Mouse (Mus musculus): Measurements from ENCODE around the gene Cyyr1.

The Cyyr1 gene

DNA sequence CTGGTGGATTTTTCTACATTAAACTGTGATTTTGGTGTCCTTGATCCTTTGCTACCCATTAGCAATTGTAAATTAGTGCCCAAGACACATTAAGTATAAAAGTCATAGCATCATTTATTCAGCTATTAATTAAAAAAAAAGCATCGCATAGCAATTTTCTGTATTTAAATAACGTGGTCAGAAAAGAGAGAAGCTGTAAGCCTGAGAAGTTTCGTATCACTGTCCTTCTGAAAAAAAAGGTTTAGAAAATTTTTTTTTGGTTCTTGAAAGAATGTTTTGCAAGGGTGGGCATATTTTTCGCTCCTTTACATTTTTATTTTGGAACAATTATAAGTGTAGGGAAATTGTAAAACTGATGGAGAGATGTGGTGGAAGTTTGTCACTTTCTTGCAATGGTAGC, 83.1 kb downstream of the Cyyr1 start:
- no peak for DNase-seq (ENCODE audit: low spot score in 2 of 2)

DNA sequence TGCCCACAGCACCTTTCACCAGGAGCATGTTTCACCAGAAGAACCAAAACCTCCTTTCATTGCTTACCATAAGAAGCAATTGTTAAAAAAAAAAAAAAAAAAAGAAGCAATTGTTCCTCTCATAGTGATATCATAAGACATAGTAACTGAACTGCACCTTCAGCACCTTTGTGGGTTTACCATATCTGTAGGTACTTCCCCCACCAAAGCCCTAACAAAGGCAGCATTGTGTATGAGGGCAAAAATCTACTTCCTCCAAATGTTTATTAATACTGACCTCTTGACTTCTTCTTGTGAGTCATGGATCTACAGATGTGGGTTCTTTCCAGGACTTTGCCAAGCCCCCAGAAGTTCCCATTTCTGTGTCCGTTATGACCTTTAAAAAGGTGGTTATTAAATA, 98.2 kb downstream of the Cyyr1 start:
- DNase-seq (ENCODE audit: low spot score in 2 of 2), result no peak

DNA sequence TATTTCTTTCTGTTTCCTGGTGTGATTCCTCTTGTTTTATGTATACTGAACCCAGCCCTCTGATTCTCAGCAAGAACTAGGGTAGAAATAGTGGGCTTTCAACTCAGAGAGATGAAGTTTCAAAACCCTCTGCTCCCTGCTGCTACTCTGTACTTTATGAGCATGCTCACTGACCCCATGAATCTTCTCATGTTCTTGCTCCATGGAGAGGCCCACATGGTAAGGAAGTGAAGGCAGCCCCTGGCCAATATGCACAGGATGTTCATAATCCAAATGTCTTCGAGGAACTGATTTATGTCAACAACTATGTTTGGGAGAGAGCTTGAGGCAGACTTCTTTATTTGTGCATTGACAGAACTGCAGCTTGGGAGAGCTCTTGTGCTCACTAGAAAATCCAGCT, 106.9 kb downstream of the Cyyr1 start:
- no peak for DNase-seq (ENCODE audit: low spot score in 2 of 2)

DNA sequence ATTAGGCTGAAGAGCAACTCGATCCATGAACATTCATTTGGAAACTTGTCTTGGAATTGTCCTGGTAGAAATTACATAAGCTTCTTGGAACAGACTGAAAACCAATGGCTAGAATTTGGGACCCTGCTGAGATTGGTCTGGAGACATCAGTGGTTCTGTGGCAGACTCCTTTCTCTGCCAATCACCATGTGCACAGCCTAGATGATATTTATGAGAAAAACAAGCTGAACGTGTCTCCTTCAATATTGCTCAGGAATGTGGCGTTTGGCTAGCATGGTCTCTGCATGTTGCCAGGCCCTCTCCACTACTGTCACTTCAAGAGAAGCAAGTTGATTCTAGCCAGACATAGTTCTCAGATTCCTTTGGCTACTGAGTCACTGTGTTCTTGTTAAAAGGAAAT, 107.4 kb downstream of the Cyyr1 start:
- DNase-seq (ENCODE audit: low spot score in 2 of 2), result no peak

DNA sequence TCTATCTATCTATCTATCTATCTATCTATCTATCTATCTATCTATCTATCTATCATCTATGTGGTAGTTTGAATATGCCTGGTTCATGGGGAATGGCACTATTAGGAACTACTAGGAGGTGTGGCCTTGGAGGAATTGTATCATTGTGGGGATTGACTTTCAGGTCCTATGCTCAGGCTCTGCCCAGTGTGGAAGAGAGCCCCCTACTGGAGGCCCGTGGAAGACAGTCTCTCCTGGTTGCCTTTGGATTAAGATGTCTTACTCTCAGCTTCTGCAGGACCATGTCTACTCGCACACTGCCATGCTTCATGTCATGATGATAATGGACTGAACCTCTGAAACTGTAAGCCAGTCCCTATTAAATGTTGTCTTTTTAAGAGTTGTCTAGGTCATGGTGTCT, 117.8 kb downstream of the Cyyr1 start:
- no peak for DNase-seq (ENCODE audit: low spot score in 2 of 2)

DNA sequence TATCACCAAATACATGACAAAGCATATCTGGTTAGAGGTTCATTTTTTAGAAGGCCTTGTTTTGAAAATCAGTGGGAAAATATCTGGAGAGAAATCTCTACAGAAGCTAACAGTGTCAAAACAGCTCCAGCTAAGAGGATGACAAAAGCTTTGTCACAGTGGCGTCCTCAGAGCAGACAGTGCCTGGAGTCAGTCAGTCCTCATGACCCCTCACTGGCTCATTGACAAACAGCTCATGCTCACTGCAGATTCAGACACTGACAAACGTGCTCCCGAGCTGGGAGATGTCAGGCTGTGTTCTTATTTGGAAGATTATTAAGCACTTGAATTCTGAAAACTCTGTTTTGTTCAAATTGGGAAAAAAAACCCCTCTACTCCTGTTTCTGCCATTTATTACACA, 124.0 kb downstream of the Cyyr1 start:
- no peak for DNase-seq (ENCODE audit: low spot score in 2 of 2)

DNA sequence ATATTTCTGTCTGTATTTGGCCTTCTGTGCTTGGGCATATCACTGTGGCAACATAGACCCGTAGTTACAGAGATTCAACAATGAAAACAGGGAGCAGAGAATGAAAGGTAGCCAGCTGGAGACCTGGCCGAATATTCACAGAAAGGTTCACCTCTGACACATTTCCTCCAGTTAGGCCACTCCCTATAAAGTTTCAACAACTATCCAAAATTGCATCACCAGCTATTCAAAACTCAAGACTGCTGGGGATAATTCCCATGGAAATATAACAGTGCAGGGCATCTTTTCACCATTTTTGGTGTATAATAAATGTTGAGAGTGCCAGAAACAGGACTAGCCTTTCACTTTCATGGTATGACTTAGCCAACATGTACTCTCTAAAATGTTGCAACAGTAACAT, 130.3 kb downstream of the Cyyr1 start:
- no peak for DNase-seq (ENCODE audit: low spot score in 2 of 2)

DNA sequence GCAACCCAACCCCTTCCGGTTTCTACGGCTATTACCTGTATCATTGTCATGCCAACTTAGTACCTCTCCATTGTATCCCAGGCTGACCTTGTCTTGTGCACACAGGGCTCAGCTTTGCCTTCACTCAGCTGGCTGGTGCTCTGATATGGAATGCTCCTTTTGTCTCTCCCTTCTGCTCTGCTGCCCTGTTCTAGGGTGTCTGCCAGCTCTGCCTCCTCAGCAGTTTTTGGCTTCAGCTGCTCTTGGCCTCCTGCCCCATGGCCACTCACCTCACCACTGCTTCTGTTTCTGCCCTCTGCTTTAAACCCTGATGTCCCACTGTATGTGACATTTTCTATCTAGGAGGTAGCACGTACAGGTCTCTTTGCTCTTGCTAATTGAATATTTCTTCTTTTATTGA, 137.8 kb downstream of the Cyyr1 start:
- no peak for DNase-seq (ENCODE audit: low spot score in 2 of 2)

DNA sequence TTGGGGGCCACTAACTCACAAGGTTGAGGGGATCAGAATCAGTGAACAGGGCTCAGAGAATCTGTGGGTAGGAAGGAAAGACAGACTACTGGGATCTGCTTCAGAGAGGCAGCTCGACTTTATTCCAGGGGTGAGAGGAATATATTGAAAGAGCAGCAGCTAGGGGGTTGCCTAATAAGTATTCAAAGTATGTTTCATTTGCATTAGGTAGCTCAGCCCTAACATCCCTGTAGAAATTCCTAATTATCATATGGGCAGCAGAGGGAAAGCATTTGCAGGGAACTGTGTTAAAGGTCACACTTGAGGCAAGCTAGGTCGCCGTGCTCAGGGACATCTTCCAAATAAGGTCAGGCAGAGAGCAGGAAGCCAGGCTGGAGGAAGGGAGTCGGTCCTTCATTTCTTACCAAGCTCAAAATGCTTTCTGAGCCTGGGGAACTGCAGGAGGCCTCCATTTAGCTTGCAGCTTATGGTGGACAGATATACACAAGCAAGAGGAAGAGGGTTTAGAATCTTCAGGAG, 159.7 kb downstream of the Cyyr1 start:
- no peak for DNase-seq (ENCODE audit: low spot score in 2 of 2)

DNA sequence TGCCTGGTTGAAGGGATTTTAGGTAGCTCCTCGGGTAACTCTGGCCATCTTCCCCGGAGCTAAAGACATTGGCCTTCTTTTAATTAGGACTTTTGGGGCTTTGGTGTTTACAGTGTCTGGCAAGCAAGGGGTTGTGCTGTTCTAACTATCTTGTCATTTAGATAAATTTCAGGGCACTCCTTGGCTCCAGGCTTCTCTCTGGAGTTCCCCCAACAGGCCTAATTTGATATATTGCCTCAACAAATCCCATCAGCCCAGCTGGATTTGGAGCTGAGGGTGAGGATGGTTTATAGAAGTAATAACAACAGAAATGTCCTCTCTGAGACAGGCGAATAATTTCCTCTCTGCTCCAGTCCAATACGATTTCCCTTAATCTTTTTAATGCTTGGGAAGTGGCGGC, 166.4 kb downstream of the Cyyr1 start:
- DNase-seq (ENCODE audit: low spot score in 2 of 2), result no peak
